Mouse (Mus musculus): ENCODE measurements at regions not wholly inside any gene's neighbourhood (a gene's known extent, or its start where the extent isn't known, plus 50 kb on each side); places are given as distances from the start of the nearest gene placed in this dataset.
"Not testable (repeated sequence)": the region's sequence is repeated elsewhere in the genome, so short reads cannot be mapped to it uniquely, and the experiment has no call there.

DNA sequence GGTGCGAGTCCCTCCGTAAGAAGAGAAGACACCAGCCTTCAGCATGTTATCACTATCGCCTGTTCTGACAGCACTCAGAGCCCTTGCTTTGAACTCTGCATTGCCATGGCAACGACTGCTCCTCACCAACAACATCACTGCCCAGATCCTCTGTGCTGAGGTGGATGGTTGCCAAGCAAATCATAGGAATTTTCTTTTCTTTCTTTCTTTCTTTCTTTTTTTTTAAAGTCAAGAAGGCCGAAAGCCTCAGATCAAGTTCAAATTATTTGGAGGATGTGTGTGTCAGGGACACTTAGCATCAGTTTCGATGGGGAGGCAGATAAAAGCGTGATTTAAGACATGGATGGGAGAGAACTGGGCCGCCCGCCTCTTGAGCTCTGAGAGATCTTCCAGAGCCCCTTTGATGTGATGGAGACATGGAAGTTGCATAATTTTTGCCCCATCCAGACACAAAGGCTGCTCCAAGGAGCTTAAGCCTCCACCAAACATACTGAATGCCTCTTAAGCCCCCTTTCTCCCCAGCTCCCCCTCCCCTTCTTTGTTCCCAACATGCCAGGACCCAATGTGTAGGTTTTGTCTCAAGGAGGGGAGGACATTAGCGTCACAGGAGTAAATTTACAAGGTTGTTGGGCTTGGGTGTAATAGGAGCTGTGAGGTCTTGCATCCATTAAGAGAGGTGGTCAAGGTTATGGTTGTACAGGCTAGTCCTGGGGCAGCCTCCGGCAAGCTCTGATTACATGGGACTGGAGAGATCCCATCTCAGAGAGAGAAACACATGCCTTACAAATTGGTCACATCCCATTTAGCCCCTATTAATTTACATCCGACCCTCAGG, 167.4 kb upstream of the Npvf start:
- DNase-seq (ENCODE audit: low read depth, low spot score): no peak

- DNase-seq (ENCODE audit: low read depth, low spot score): no peak
Measured at GRCm38 (mm10) chr6:50822236-50823151, 168.3 kb upstream of the Npvf start.

DNA sequence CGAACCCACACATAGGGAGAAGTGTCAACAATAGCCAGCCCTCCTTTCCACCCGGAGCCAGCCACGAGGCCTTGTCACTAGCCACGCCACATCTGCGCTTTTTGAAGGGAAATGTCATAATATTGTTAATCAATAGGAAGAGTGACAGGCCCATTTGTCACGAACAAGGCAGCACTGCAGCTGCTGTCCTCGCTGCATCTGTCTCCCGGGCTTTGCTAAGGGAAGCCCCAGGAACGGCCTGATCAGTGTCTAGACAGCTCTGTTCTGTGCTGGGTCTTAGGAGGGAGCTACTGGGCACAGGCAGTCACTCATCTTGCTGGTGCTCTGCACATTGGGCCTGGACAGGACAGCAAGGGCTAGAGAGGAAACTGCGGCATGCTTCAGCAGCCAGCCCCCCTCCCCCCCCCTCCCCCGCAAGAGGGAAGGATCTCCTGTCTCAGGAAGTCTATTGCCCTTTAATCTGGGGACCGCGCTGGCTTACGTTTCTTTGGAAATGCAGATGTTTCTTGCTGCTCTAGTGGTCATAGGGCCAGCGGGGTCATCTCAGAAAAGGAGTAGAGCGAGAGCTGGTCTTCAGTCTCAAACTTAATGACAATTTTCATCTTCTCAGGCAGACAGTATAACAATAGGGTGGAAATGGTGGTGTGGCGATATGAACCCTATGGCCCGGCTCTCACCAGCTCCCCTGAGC, 169.1 kb upstream of the Npvf start:
- DNase-seq (ENCODE audit: low read depth, low spot score): no peak

GRCm38 (mm10) chr6:50824466-50824865, 170.2 kb upstream of the Npvf start:
- DNase-seq (ENCODE audit: low read depth, low spot score): no peak

GRCm38 (mm10) chr6:50831725-50832124, 177.5 kb upstream of the Npvf start:
- no peak for DNase-seq (ENCODE audit: low read depth, low spot score)

- no peak for DNase-seq (ENCODE audit: low read depth, low spot score)
Measured at GRCm38 (mm10) chr6:50835997-50836625, 181.9 kb upstream of the Npvf start.

- DNase-seq (ENCODE audit: low read depth, low spot score): no peak
Measured at GRCm38 (mm10) chr6:50840826-50841225, 186.6 kb upstream of the Npvf start.

DNA sequence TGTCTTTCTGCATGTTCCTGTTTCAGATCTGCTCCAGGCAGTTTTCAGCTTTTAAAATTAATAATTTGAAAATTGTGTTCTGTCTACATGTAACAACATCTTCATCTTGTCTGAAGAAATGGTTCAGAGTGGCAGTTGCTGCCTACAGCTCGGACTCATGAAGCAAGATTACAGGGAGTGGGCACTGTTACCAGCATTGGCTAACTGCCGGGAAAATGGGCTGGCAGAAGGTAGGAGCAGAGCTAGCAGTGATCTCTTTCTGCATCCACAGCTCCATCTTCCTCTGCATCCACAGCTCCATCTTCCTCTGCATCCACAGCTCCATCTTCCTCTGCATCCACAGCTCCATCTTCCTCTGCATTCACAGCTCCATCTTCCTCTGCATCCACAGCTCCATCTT, 191.0 kb upstream of the Npvf start:
- DNase-seq (ENCODE audit: low read depth, low spot score): not testable (repeated sequence)

GRCm38 (mm10) chr6:50846740-50847516, 192.7 kb upstream of the Npvf start:
- no peak for DNase-seq (ENCODE audit: low read depth, low spot score)

- no peak for DNase-seq (ENCODE audit: low read depth, low spot score)
Measured at GRCm38 (mm10) chr6:50847548-50847947, 193.3 kb upstream of the Npvf start.

DNA sequence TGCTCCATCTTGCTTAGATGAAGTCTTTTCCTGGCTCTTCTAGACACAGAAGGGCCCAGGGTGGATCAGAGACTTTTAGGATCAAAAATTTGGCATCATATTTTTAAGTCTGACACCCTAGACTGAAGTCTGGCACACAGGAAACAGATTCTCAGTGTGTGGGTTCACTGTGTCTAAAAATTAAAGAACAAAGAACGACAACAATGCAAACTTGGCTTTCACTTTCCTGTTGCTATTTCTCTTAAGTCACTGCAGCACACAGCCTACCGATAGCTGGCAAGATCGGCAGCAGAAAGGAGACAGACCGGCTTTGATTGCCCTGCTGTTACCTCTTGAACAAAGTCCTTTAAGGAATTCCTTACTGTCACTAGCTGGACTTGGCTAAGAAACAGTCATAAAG, 204.9 kb upstream of the Npvf start:
- DNase-seq (ENCODE audit: low read depth, low spot score): no peak

DNA sequence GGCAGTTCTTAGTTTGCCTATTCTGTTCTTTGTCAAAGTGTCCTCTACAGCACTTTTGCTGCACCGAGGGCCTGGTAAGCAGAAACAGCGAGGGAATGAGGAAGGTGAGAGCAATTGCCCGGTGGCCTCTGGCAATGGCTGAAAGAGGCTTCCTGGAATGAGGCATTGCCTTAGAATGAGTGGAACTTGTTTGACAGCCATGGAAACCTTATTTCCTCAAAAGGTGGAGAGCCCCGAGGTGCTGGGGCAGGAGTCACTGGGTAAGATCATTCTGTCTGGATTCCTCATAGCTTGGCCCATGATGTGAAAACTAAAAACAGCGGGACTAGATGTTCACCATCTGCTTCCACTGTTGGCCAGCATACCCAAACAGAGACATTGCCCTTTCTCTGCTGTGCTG, 223.8 kb upstream of the Npvf start:
- DNase-seq (ENCODE audit: low read depth, low spot score): no peak

GRCm38 (mm10) chr6:50882298-50882697, 228.1 kb upstream of the Npvf start:
- no peak for DNase-seq (ENCODE audit: low read depth, low spot score)

DNA sequence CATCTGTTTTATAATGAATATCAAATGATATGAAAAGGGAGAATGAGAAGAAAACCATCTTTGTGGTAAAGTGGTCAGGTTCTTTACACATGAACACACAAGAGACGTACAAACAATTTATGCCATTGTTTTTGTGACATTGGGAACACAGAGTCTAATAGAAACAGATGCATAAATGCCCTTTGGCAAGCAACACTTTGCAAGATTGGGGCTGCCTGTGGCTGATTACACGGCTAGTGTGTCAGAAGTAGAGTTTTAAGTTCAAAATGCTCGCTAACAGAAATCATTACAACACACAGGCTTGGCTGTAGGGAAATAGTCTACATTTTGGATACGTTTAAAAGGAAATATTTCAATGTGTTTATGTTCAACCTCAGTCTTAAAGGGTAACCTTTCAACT, 228.5 kb upstream of the Npvf start:
- DNase-seq (ENCODE audit: low read depth, low spot score): no peak

- no peak for DNase-seq (ENCODE audit: low read depth, low spot score)
Measured at GRCm38 (mm10) chr6:50885031-50885430, 230.8 kb upstream of the Npvf start.

DNA sequence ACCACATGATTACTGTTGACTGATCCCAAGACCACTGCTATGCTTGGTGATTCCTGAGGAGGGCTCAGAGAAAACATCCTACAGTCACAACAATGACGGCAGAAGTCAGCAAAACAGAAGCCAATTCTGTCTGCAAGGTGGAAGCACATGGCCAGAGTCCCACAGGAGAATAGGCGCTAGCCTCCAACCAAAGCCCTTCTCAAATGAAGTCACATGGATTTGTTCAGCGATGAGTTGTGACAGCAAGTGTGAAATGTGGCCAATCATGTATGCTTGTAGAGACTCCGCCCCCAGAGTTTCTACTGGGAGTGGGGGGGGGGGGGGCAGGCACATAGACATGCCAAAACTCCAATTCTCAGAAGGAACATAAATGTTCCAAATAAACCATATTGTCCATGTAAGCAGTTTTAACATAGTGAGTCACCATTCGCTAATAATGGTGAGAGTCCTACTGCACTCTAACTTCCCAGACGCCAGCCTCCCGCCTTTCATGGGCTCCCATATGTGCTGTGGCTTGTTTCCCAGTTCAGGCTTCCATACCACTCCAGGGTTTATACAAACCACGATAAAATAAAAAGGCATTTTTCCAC, 231.6 kb upstream of the Npvf start:
- DNase-seq (ENCODE audit: low read depth, low spot score): no peak

GRCm38 (mm10) chr6:50890370-50891204, 236.3 kb upstream of the Npvf start:
- no peak for DNase-seq (ENCODE audit: low read depth, low spot score)

DNA sequence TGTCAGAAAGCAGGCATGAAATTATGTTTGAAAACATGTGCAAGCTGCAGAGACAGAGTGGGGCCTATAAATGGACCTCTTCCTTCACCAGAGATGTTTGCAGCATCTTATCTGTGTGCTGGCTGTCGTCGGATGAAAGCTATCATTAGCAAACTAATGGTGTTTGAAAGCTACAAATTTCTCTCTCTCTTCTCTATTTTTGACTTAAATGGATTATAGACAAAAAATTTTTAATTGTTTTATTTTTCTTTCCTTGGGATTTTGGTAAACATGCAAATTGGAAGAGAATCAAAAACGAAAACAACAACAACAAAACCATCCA, 236.9 kb upstream of the Npvf start:
- DNase-seq (ENCODE audit: low read depth, low spot score): no peak

DNA sequence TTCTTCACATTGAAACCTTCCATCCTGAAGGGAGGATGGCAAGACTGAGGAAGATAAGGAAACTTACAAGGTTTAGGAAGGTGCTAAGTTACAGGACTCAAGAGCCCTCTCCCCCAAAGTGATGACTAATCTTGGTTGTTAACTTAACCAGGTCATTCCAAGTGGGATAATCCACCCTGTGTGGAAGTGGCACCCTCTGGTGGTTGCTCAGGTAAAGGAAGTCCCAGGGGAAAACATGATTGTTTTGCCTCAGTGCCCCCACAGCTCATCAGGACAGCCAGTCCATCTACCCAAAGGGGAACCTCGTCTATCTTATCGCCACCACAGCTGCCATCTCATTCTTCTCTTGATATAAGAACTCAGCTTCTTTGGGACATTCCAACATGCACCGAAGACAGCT, 244.6 kb upstream of the Npvf start:
- DNase-seq (ENCODE audit: low read depth, low spot score): no peak
